Mouse (Mus musculus): Measurements from ENCODE around the gene Obox8.
A peak's percentile ranks its signal among the peaks of the same experiment; 100 is the strongest.

Obox8 gene

DNA sequence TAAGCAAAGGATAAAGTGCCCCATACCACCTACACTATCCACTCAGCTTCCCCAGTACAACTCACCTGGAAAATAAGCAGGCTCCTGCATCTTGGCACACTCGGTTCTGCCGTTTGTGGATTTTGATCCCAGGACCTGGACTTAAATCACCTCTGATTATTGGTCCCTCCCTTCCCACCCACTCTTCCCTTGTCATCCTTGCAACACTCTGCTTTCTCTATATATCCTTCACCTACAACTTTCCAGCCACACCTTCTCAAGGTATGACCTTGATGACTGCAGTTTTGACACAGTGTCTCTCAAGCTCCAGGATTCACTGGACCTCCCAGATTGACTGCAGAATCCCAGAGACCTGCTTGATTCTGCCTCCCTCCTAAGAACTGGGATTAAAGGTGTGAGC, at the start of gene Obox8:
TSS of gene Obox8 (minus strand) at position 101 of the 400 bp plus-strand sequence.
- no peak for DNase-seq (ENCODE audit: extremely low spot score)

DNA sequence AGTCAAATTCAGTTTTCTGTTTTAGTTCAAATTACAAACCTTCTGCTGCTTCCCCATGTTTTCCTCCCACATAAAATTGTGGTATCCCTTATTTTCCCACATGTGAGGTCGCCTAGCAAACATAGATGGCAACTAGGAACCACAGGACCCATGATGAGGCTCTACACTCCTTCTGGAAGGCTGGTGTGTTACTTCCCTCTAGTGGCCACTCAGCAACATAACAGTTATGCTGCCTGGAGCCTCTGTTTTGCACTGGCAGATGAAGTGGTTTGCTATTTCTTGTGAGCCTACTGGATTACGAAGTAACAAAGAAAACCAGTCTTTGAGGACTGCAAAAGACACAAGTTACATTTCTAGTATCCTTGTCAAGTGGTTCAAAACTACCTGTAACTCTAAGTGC, 16.1 kb downstream of the Obox8 start:
- DNase-seq (ENCODE audit: extremely low spot score) = peak; percentile 3

DNA sequence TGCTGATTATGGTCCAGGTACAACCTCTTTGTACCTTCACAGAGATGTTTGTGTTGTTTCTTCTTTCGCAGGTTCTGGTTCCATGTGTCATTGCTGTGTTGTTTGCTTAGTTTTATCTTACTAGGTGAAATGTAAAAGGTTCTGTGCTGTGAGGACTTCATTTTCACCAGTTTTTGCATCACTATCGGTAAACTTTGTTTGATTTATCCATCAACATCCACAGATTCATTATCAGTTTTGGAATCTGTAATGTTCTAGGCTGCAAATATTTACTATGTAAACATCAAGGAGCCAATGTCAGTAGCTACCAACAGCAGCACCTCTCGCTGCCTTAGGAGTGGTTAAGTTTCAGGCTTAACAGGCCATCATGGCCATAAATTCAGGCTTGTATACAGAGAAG, 24.7 kb downstream of the Obox8 start:
- no peak for DNase-seq (ENCODE audit: extremely low spot score)

DNA sequence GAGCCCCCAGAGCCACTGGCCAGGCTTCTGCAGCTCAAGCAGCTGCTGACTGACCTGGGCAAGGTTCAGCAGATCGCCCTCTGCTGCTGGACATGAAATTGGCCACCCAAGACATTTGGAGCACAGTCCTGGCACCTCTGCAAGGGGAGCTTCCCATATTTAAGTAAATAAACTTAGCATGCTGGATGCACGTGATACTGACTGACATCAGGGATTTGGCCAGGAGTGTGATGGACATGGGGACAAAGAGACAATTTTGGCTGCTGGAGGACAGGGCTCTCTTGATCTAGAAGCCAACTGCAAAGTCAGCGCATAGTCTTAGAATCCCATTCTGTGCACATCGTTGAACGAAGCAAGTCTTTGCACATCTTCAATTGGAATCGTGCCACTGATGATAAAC, 25.8 kb downstream of the Obox8 start:
- DNase-seq (ENCODE audit: extremely low spot score) = no peak
